Mouse (Mus musculus): Measurements from ENCODE around the gene Eif4e1b.

Gene Eif4e1b

DNA sequence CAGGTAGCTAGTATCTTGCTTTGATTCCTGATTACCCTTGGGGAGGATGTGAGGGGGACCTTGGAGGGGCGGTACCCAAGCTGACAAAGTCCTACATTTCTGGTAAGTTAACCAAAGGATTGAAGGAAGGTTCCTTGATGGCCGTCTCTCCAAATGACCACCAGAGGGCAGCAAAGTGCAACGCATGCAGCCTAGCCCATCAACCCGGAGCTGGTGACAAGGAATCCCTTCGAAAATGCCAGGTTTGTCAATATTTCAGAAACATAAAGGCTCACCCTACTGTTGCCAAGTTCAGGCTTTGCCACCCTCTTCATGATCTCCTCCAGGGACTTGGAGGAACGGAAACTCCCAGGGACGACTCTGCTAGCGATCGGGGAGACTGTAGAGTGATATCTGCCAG lies 15.9 kb downstream of the Eif4e1b start:
- DNase-seq (ENCODE audit: low read depth, low spot score), result peak; percentile 70

DNA sequence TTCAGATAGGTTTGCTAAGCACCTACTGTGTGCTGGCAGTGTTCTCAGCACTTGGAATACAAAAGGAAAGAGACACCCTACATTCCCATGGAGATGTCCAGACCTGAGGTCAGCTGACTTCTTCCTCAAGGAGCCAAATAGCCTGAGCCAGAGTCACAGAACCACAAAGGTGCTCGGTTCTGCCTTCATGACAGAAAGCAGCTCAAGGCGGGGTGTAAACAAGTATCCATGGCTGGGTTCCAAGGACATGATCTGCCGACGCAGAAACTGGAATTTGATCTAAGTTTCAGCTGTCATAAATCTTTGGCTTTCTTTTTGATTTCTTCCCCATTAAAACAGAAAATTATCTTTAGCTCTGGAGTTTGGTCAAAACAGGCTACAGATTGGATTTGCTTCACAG lies 16.4 kb downstream of the Eif4e1b start:
- no peak for DNase-seq (ENCODE audit: low read depth, low spot score)

DNA sequence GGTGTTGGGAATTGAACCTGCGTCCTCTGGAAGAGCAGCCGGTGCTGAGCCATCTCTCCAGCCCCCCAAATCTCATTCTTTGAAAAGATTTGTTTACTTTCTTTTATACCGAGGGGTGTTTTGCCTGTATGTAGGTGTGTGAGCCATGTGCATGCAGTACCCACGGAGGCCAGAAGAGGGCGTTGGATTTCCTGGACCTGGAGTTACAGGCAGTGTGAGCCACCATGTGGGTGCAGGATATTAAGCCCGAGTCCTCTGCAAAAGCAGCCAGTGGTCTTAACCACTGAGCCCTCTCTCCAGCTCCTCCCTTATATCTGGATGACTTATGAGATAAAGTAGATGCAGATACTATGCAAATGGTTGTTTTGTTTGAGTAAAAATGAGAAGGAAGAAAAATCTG lies 19.2 kb downstream of the Eif4e1b start:
- no peak for DNase-seq (ENCODE audit: low read depth, low spot score)

DNA sequence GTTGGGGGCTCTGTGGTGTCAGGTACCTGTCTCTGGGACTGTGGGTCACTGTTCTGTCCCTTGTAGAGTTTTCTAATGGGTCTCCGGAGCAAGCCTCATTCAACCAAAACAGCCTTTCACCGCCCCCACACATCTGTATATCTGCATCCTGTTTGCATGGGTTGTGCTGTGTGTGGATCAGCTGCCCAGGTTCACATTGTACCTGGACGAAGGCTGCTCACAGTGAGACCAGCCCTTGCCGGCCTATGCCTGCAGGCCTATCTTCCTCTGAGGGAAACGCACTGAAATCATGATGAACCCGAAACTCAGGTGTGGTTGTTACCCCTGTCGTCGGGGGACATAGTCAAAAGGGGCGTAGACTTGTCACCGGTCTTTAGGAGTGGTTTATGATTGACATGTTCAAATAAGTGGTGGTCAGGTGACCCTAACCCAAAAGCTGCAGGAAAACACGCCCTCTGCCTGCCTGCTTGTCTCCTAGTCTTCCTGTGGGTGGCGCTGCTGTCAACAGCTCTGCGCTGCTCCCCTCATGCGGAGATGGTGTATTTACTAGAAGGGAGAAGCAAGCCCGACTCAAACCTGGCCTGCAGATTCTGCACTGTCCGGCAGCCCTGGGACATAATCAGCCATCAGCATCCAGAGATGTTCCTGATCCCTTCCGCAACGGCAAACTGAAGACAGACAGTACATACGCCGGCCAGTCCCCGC lies 21.5 kb downstream of the Eif4e1b start:
- peak; percentile 43 for DNase-seq (ENCODE audit: low read depth, low spot score)

DNA sequence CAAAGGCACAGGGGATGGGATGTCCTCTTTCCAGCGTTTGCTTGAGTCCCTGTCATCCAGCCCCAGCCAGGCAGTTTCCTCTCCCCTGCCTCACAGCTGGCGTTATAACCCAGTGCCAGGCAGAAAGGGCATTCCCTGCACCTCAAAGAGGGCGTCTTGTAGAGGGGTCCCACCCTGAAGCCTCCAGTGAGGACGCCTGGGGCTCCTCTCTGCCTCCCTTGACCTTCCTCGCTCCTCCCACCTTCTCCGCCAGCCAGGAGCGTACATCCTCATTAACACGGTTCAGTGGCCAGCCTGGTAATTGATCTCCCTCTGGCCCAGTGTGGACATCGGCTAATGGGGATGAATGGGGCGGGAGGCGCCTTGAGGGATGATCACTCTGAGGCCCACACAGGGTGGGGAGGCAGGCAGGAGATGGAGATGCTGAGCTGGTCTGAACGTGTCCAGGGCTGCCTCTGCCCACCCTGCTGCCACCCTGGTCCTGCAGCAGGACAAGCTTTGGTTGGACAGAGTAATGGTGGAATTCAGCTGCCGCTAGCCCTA lies 22.7 kb downstream of the Eif4e1b start:
- no peak for DNase-seq (ENCODE audit: low read depth, low spot score)

DNA sequence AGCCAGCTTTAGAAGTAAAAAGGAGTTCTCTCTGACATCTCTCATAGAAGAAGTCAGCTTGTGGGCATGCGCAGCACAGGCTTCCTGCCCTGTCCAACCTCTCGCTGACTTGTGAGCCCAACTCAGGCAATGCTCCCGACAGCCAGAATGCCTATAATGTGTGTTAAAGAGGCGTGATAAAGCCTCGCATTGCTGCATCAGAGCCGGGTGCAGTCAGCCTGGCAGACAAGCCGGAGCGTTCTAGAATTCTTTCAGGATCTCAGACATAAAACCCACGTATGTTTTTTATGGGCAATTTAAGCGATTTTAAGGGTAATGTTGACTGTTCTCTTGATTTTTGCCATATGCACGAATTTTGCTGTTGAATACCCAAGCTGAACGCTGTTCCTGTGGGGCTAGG lies 24.3 kb downstream of the Eif4e1b start:
- no peak for DNase-seq (ENCODE audit: low read depth, low spot score)

DNA sequence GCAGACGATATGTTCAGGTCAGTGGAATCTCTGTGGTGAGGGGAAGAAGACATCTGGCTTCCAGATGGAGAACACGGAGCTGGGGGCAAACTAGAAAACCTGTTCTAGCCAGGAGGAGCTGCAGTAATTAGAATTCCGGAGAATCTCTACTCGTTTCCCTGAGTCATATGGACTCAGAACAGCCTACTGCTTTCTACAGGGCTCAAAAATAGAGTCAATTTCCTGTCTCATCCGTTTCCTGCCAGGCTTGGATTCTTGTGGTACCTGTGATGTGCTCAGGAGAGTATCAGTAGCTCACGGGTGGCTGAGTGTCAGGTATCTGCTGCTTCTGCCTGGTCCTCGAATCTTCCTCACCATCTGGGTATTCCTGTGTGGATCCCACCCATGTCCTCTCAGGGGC lies 27.7 kb downstream of the Eif4e1b start:
- no peak for DNase-seq (ENCODE audit: low read depth, low spot score)

DNA sequence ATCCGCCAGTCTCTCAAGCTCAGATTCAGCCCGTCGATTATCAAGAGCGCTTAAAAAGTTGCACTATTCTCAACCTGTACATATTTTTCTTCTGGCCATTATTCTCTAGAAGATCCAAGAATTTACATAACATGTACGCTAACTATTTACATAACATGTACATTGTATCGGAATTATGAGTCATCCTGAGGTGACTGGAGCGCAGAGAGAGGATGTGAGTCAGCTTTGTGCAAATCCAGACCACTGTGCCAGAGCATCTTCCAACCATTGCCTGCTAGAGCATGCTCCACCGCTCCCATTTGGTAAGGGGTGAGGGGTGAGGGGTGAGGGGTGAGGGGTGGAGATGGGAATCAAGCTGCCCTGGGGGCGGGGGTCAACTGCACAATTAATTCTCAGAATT lies 29.6 kb downstream of the Eif4e1b start:
- DNase-seq (ENCODE audit: low read depth, low spot score), result no peak

DNA sequence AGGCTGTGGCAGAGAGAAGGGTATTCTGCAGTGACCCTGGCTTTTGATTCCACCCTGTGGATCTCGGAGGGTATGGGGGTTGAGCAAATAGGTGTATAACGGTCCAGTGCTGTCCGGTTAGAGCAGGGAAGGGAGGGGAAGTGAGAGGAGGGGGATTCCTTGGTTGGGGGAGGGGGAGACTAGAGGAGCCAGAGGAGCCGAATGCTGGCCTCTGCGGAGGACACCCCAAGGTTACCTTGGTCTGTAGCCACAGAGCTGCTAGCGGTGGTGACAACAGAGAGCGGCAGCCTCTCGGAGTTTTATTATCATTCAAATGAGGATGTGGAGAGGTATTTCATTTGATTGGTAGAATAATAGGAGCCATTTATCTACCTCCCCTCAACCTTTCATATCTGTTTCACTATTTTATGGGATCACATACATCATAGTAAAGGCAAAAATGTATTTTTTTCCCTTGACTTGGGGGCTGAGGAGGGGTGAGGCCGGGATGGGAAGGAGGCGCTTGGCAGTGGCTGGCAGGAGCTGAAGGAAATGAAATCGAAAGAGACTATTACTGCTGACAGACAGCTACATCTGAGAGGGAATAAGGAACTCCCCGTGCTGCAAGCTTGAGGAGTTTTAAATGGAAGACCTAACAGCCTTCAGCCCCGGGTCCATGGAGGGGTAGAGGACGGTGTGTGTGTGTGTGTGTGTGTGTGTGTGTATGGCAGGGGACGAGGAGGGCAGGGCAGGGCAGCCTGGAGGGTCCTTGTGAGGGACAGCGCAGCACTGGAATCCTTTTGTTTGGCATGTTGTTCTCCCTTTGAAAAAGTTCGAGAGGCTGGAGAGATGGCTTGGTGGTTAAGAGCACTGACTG lies 34.8 kb downstream of the Eif4e1b start:
- DNase-seq (ENCODE audit: low read depth, low spot score), result no peak

DNA sequence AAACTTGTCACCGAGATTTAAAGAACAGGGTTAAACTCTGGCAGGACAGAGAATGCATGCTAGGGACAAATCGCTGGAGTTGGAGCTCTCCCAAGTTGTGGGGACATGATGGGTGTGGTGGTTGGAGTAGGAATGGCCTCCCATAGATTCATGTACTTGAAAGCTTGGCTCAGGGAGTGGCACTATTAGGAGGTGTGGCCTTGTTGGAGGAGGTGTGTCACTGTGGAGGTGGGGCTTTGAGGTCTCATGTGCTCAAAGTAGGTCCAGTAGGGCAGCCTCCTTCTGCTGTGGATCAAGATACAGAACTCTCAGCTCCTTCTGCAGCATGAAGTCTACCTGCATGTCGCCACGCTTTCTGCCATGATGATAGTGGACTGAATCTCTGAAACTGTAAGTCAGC lies 37.3 kb downstream of the Eif4e1b start:
- DNase-seq (ENCODE audit: low read depth, low spot score), result no peak

DNA sequence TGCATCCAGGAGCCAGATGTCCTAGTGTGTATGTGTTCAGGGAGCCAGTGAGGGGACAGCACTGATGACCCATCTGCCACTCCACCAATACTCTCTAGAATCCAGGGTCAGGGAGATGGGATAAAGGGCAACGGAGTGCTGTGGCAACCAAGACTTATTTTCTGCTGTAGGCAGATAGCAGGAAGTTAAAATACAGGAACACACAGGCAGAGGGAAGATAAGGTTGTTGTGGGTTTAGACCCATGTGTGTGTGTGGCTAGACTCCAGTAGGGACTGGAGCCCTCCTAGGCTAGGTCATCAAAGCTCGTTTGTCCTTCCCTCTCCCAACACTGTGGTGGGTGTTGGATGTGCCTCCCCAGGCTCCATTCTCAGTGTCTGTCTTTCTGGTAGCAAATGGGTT lies 38.1 kb downstream of the Eif4e1b start:
- DNase-seq (ENCODE audit: low read depth, low spot score), result no peak

DNA sequence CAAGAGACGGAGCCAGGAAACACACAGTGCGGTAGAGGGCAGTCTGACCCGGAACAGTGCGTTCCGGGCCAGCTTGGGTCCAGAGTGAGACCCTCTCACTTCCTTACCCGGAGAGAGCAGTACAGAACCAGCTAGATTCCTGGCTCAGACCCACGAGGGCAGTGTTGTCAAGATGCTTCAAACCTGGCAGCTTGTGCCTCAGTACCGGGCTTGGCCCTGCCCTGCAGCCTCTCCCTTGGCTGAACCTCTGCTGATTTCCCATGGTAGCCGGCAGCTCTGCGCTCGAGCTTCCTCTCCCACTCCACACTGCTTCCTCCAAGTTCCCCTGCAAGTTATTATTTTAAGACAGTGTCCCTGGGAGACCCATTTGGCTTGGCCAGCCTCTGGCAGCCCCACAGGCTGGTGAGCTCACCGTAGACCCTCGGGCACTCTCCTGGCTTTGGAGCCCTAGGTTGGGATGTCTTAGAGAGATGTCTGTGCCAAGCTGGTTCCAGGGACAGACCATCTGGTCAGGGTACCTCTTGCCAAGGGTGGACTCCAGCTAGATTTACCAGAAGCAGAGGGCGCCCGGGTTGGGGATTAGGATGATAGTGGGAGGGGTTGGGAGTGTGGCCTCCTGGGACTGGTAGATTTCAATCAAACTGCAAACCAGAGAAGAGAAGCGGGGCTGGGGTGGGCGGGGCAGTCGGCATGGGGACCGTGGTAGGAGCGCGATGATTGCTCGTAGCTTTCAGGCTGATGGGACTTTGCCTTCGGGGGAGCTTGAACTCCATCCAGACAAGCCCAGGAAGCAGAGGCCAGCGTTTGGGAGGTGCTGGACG lies 40.5 kb downstream of the Eif4e1b start:
- DNase-seq (ENCODE audit: low read depth, low spot score), result peak; percentile 43

DNA sequence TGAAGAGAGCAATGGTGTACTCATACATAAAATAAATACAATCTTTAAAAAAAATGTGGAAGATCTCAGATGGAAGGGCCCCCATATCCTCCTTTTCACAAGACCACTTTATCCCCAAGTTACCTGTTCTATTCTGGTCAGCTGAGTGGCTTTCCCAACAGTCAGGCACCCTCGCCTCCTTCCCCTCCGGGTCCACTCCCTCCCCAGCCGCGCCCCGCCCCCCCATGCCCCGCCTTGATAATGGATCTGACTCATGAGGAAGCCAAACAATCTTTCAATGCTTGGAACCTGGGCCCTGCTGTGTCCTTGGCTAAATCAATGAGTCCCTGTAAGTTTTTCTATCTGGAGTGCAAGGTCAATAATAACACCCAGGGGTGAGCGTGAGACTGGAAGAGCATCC lies 44.2 kb downstream of the Eif4e1b start:
- no peak for DNase-seq (ENCODE audit: low read depth, low spot score)

DNA sequence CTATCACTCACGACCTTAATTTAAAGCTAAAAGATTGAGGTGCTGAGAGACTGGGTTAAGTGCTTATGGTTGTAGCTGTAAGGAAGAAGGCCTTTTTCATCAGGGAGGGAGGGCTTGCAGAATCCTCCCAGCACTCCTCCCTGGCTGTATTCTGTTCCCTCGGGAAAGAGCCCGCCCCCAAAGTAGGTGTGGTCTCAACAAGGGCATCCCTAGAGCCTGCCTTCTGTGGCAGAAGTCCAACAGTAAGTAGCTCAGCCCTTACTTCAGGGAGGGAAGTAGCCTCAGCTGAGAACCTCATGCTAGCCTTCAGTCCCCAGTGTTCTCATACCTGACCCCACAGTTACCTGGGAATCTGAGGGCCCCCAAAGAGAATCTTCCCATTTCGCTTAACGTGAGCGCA lies 44.7 kb downstream of the Eif4e1b start:
- DNase-seq (ENCODE audit: low read depth, low spot score), result no peak

DNA sequence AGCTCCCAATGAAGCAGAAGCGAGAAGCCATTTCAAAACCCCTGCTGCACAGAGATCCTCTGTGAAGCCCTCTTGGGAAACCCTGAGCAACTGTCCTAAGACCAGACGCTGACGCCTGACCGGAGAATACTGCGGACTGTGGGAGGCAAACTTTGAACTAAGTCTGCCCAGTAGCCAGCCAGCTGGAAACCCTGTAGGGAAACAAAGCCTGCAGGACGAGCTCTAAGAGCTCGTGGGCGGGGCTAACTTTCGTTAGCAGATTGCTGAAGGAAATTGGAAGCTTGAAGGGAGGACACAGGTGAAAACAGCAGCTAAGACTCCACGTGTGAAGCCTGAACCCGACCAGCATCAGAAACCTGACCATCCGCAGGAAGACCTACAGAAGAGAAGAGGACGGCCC lies 45.7 kb downstream of the Eif4e1b start:
- no peak for DNase-seq (ENCODE audit: low read depth, low spot score)

DNA sequence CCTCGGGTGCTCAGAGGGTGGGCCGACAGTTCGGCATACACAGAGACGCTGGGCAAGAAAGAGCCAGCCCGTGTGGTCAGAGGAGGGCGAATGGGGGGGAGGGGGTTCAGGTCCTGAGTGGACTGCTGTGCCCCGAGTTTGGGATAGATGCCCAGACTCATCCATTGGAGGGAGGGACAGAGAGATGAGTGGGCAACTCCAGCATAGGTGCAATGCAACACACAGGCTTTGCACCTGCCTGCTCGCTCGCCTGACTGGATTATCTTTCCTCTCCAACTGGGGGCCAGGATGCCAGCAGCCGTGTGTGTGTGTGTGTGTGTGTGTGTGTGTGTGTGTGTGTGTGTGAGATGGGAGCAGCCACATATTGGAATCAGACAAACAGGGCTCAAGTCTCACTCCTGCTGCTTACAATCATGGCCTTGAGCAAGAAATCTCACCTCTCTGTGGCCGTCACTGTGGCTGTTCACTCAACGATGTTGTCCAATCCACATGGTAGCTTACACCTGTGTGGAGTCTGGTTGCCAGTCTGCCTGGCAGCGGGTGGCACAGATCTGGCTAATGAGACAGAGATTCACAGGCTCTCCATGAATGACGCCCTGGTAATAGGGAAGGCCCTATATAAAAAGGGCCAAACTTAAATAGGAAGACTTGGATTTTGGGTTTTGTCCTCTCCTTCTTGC lies 52.7 kb downstream of the Eif4e1b start:
- DNase-seq (ENCODE audit: low read depth, low spot score), result no peak

DNA sequence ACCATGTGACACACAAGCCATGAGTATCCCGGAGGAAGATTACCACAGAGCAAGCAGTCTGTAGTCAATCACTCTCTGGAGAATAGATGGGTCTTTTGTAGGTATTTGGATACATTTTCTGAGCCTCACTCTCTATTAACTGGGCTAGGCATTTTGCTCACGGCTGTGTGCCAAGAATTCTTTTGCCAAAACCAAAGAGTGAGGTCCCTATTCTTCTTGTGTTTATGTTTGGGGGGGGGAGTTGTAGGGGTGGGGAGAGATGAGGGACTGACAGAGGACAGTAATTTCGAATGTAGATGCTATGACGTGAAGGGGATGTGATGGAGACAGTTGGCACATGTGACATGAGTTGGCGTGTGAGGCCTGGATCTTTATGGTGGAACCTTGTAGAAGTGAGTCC lies 53.3 kb downstream of the Eif4e1b start:
- no peak for DNase-seq (ENCODE audit: low read depth, low spot score)

DNA sequence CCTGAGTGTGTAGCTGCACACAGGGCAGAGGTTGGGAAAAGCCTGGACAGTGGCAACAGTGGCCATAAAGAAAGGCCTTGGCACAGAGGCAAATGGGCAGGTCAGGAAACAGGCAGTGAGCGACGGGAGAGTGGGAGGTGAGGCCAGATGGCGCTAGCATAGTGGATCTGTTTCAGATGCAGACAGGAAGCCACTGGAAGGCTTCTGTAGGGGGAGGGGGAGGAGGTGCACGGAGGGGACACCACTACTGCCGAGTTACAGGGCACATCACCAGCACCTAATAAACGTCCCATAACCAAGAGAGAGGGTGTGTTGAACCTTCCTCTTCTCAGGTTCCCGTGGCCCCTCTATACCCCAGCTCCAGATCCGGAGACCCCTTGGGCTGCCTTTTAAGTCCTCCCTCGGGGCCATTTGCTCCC lies 53.7 kb downstream of the Eif4e1b start:
- DNase-seq (ENCODE audit: low read depth, low spot score), result no peak
